Mouse (Mus musculus): Measurements from ENCODE around the gene Ceacam5.

The Ceacam5 gene

GRCm38 (mm10) chr7:17712938-17713337, at the start of gene Ceacam5:
Gene Ceacam5 (plus strand): TSS chr7:17713238.
- no peak for DNase-seq
